Mouse (Mus musculus) frontal cortex, postnatal 36 days (tissue): ENCODE data around the gene Prpsap1.
"Not testable (repeated sequence)": the region's sequence is repeated elsewhere in the genome, so short reads cannot be mapped to it uniquely, and the experiment has no call there.

Source experiments
- DNase-seq, 2 experiments: peaks; one replicate each; pipeline ENCODE4 v3.0.0; 2022; ENCODE audit warnings: low spot score in 2 of 2

The Prpsap1 gene

DNA sequence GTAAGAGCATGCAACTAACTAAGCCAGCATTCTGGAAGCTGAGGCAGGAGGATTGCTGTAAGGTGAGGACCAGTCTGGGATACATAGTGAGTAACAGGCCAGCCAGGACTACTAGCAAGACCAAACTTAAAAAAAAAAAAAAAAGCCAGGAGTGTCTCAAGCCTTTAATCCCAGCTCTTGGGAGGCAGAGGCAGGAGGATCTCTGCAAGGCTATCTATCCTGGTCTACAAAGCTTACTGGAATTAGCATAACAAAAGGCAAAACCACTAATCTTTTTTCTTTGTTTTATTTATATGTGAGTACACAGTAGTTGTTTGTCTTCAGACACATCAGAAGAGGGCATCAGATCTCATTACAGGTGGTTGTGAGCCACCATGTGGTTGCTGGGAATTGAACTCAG is 5.8 kb downstream of the Prpsap1 start:
- DNase-seq, result no peak

DNA sequence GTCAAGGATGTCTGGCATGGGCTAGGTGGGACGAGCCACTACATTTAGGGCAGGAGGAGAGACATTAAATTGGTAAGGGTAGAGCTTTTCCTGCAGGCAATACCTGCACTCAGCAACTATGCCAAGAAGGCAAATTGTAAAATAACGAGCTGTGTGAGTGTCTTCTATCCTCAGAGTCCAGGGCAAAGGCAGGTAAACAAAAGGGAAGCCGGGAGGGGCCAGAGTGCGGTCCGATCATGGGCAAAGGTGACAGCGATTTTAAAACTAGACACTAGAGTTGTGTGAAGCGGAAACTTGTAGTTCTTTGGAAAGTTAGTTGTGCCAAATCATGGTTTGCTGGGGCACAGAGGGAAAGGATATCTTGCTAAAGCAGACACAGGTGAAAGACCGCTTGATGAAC is 9.7 kb downstream of the Prpsap1 start:
- DNase-seq, result no peak

DNA sequence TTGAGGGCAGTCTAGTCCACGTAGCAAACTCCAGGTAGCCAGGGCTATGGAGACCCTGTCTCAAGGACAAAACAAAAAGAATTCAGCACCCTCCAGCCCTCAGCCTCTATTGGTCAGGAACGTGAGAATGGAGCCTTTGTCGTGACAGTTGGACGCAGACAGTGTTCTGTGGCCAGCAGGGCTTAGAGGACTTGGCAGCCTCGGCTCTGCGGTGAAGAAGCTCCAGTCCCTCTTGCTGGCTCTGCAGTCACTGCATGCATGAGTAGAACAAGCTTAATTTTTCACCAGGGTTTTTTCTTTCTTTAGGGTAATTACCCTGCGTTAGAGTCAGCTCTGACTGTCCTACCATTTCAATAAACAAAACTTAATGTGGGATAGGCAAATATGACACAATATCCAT is 12.2 kb downstream of the Prpsap1 start:
- DNase-seq, result no peak

DNA sequence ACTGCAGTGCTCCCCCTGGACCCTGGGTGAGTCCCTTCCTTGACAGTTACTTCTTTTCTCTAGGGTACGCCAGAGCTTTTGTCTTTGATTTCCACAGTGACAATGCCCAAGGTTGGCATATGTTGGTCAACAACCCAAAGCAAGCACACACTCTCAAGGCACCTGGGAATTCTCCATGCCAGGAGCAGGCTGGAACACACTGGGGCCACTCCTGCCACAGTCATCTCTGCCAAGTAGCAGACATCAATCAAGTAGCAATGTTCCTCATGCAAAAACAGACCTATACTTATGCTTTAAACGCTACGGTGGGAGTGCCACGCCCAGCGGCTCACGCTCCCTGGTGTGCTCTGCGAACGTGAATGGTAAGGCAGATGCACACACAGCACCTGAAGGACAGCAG is 13.0 kb downstream of the Prpsap1 start:
- DNase-seq, result no peak

DNA sequence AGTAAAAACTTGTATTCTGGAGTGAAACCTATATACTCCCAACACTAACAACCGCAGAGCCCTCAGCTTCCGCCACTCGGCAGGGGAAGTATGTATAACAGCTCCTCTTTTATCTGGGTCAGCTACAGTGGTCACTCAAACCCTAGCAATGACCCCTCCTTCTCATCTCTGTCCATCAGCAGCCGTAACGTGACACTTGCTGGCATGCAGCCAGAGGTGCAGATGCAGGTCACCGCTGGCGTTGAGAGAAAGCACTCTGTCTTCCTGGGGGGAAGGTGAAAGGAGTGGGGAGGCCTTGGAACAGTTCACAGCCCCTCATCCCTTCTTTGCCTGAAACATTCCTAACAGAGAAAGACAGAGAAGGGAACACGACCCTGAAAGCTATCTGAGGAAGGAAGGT is 14.2 kb downstream of the Prpsap1 start:
- DNase-seq, result no peak

DNA sequence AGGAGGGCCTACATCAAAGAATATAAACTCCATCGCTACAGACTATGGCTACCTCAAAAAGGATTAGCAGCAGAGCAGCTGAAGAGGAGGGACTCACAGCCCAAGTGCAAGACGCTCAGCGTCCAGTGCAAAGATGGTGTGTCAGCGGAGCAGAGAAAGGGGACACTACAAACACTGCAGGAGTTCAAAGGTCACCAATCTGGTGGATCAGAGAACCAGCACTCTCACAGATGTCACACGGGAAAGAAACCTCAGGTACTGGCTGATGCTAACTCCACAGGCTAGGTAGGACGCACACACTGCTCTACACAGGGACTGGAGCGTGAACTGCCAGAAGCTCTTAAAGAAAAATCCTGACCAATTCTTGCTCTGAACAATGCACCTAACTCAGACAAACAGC is 15.0 kb downstream of the Prpsap1 start:
- DNase-seq, result no peak

DNA sequence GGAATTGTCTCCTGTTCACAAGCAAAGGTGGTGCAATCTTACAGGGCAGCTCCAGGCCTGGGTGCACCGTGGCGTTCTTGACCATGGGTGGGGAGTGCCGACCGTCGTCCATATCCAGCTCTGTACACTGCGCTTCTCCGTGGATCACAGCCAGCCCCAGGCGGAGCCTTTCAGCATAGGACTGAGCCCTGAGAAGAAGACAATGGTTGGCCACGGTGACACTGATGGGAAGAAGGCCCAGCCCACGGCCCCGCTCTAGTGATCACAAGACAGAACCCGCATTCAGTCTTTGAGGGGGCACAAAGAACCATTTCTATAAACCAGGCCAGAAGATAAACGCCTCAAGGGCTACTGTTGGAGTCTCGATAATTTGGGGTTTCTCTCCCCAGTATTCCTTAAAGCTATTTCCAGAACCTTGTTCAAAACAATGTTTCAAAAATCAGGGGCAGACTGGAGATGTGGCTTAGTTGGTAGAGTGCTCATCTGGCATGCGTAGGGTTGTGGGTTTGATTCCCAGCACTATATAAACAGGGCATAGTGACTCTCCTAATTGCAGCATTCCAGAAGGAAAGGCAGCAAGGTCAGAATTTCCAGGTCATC is 16.7 kb downstream of the Prpsap1 start:
- DNase-seq, result no peak

DNA sequence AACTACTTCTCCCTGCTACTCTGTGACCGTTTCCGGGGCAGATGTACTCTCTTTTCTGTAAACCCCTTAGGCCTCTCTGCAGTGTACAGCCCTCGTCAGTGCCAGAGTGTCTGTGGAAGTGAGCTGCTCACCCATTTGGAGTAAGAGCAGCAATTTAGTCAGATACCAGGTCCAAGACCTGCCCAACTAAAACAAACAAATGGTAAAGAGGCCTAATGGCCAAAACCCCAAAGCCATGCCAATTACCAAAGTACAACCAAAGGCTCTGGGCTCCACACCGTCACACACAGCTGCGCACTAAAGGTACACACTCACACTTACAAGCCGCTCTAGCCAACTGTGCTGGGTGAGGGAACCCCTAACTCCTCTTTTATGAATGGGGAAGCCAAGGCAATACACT is 17.3 kb downstream of the Prpsap1 start:
- DNase-seq, result no peak

DNA sequence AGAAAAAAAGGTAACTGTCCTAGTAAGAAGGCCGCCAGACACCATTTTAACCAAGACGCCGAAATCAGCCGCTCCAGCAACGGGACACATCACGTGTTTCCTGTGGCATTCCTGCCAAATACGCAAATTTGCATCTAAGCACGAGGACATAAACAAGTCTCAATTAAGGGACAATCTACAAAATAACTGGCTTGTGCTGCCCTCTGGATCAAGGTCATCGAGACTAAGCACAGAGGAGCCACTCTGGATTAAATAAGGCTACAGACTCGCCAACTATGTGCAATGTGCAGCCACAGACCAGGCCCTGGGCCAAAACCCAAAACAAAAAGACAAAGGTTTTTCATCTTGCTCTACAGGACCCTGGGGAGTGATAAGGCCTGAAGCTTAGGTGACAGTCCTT is 18.0 kb downstream of the Prpsap1 start:
- peak in 1 of 2 experiments; percentile 45 for DNase-seq

DNA sequence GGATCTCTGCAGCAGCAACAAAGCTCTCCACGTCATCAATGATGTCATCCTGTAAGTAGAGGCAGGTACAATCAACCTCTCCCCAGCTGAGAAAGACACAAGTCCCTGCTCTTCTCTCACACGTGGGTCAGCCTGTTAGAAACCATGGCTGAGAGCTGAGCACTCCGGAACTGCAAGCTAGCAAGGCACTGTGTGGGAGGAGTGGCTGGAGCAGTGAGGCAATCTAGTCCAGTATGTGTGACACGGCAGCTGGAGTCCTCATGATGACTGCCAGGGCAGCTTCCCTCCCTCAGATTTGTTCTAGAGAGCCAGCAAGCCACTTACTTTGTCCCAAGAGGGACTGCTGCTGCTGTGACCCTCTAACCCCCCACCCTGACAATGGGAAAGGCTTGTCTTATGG is 21.7 kb downstream of the Prpsap1 start:
- no peak for DNase-seq

DNA sequence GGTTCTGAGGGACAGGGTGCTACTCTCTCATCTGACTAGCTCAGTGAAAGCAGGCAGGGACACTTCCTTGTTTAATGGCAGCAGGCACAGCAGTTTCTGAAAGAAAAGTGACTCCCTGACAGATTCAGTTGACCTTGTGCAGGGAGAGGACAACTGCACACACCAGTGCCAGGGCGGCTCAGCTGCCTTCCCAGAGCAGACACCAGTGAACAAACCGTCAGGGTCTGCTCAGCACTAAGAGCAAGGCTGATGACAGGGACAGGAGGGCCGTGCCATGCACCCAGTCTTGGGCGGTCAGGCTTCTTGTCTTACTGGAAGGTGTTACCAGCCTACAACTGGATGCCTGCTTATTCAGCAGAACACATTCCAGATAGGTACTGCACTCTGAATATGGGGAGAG is 23.1 kb downstream of the Prpsap1 start:
- no peak for DNase-seq

DNA sequence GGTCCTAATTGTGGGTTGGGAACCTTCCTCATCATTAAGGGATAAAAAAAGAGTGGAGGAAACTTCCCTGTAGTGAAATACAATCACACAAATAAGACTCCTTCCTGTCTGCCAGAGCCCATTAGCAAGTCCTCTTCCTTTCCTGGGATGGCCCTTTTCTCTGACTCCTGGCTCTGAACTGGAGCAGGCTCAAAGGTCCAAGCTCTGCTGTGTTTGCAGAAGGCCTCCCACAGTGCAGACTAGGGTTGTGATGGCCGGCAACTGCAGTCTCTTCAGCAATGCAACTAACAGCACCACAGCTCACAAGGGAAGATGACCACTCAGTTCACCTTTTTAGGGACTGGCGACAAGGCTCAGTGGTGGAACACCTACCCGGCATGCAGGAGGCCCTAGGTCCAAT is 23.8 kb downstream of the Prpsap1 start:
- peak in 1 of 2 experiments; percentile 13 for DNase-seq

DNA sequence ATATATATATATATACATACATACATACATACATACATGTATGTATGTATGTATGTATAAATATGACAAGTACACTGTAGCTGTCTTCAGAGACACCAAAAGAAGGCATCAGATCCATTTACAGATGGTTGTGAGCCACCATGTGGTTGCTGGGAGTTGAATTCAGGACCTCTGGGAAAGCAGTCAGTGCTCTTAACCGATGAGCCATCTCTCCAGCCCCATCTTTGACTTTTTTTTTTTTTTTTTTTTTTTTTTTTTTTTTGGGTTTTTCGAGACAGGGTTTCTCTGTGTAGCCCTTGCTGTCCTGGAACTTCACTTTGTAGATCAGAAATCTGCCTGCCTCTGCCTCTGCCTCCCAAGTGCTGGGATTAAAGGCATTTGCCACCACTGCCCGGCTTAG is 25.7 kb downstream of the Prpsap1 start:
- not testable (repeated sequence) for DNase-seq

DNA sequence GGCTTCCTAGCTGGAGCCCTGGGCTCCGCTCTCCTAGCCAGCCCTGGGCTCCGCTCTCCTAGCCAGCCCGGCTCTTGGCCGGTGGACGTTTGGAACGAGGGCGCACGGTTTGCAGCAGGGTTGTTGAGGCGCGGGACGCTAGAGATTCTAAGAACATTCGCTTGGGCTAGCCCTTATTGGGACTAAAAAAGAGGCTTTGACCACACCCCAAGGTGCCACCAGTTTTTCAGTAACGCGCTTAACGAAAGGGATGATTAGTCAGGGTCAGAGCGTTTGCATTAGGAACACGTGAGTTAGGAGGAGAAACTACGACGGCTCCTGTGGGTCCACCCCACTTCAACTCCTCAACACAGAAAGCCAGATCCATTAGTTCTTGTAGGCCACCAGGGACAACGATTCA is 27.9 kb downstream of the Prpsap1 start, which contains the start of gene Qrich2:
Gene Qrich2, minus strand, starts transcription at position 101 of the 400 bp plus-strand sequence.
- DNase-seq, result no peak

DNA sequence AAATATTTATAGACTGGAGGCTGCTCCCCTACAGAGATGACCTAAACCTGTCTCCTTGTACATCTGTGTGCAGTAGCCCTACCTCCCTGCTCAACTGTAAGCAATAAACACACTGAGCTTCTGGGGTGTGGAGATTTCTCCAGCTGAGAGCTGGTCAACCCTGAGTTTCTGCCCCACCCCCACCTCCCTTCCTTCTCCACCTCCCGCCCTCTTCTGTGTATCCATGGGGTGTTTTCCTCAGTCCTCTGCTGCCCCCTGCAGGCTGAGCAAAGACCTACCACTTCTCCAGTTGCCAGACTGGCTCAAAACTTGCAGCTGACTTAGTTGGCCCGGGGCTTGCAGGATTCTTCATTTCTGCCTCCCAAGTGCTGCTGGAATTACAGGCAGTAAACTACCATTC is 30.2 kb downstream of the Prpsap1 start:
- peak; percentile 85 to 86 for DNase-seq

DNA sequence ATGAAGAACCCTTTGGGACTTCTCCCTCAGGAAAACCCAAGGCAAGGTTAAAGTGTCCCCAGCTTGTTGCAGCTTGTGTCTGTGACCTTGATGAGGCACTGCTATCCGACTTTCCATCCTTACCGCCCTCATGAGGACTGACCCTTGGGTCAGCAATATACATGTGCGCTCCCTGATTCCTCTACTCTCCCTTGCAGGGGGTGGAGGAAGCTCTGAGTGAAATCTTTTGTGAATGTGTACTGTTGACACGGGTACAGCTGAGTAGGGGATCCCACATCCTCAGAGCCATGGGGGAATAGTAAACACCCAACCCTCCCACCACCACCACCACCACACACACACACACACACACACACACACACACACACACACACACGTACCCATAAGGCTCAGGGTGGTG is 30.7 kb downstream of the Prpsap1 start:
- no peak for DNase-seq

DNA sequence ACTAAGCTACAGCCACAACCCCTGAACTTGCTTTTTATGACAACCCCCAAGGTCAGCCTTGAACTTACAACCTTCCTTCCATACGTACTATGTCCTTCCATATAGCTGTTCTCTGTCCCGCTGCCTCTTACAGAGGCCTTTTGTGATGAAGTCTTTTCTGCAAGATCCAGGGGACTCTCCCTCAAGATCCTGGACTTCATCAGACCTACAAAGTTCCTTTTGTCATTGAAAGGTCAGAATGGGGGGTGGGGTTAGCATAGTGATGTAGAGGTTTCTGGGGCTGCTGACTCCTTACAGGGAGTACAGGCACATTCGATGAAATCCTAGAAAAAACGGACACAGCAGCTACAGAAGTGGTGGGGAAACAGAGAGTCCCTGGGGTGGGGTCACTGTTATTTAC is 34.2 kb downstream of the Prpsap1 start:
- DNase-seq, result no peak

DNA sequence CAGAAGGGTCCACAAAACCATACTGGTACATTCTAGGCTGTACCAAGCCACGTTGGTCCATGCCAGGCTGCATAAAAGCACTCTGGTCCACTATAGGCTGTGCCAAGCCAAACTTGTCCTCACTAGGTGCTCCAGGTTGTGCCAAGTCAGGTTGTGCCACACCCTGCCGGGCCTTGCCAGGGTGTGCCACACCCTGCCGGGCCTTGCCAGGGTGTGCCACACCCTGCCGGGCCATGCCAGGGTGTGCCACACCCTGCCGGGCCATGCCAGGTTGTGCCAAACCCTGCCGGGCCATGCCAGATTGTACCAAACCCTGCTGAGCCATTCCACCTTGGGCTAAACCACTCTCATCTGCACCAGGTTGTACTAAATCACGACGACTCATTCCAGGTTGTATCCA is 37.8 kb downstream of the Prpsap1 start:
- DNase-seq, result no peak

DNA sequence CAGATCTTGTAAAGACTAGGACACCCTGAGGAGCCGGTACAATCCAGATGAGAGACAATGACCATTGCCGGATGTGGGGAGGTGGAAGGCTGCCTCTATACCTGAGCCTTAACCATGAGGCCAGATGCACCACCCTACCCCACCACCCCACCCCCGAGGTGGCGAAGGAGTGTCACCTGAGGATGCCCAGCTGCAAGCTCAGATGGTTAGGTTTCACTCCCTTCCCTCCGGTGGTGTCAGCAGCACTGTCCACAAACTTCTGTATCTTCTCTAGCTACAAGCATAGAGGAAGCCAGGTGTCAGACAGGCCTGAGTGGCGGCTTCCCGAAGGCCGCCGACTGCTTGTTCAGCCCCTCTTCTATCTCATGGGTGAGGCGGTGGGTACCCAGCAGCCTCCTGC is 40.1 kb downstream of the Prpsap1 start:
- DNase-seq, result no peak

DNA sequence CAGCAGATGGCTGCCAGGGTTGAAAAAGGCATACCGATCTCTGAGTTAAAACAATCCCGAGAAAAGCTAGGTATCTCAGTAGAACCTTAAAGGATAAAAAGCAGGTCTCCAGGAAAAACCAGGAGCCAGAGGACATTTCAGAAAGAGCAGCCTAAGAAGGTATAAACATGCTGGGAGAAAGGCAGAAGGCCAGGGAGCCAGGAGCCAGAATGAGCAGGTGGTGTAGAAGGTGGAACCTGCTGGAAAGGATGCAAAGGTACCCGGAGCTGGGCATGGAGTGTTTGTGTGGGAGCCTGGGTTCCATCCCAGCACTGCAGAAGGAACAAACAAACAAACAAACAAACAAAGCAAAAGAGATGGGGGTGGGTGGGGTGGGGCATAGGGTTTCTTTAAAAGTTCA is 44.7 kb downstream of the Prpsap1 start:
- no peak for DNase-seq

DNA sequence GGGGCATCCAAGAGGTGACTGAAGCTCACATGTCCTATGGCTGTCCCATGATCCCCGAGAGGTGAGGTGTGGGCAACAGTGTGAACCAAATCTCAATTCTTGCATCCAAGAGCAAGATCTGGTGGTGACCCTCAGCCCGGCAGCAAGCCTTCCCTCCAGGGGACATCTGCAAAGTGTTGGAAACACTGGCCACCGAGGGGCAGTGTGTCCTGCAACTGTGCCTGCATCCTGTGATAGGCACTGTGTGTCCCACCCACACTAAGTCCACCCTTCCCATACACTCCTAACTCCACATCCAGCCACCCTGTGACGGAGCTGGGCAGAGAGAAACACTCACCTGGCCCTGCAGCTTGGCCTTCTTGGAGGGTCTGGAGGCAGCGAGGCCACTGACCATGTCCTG is 46.2 kb downstream of the Prpsap1 start:
- no peak for DNase-seq

DNA sequence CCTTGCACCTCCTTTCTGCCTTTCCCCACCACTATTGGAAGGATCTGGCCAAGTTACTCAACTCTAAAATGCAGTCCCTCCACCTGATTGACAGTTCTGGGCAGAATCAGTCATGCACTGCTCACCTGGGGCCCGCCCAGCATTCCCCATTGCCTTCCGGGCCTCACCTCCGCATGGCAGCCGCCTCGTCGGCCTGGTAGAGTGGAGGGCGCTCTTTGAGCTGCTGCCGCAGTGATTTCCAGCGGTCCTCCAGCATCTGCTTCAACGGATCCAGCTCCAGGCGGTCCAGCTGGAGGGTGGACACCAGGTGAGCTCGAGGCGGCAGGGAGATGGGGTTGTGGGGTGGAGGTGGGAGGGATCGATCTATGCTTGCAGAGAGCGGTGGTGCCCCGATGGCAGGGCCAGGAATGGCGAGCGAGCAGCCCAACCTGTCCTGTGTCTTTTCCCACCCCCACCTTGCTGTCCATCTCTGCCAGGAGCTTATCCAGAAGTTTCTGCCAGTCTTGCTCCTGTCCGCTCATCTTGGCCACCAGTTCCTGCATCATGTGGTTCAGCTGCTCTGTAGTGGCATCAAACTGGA is 47.6 kb downstream of the Prpsap1 start:
- no peak for DNase-seq

DNA sequence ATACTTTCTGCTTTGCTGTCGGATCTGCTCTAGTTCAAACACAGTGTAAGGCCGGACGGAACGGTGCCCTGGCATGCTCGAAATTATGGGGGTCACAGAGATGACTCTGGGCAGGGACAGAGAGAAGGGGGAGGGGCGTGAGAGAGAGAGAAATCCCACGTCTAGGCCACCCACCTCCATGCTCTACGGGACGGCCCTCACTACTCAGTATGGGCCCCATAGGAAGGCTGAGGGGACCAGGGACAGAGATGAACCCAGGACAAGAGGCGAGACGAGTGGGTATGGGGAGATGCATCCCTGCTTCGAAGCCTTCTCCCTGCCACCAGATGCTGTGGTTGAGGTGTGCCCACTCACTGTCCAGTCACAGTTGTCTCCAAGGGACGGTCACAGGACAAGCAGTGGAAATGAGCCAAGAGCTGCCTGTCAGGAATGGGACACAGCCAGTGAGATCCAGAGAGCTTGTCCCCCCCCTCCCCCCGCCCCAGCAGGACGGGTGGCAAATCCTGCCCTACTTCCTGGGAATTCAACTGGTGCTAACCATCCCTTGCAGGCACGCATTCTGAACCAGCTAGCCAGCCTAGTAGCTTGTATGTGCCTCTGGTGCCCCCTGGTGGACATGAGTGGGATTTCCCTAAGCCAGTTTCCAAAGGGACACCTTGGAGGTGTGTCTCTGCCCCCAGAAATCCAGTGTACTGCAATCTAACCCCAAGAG is 48.2 kb downstream of the Prpsap1 start:
- peak; percentile 94 to 95 for DNase-seq
